Mouse (Mus musculus) left cerebral cortex, adult 18-20 months (tissue): ENCODE data around the gene Cacng4. TPM values are rescaled to one million over a fixed set of nuclear protein-coding genes. Genes with fewer than 3 reads are reported as not detected.

Experiments used
- total RNA-seq, 2 experiments: library from RNA; stranded (reverse); gene quantifications; 2 replicates each; pipeline ENCODE4 v1.2.3; 2021

Cacng4 gene
- total RNA-seq, 2 experiments from 2014 or later, result 26.6 to 29.1 TPM

Other genes starting within 250 kb of the Cacng4 start
- gene Helz, start 246.6 kb downstream of the Cacng4 start, total RNA-seq, result 10 to 100 TPM; 46.2 to 51.5 TPM
- gene Cacng1, start 78.0 kb downstream of the Cacng4 start, total RNA-seq, result under 1 TPM in 1 of 2 experiments, not detected in 1; 0.30 TPM
- gene Cacng5, start 120.5 kb upstream of the Cacng4 start, total RNA-seq, result 10 to 100 TPM; 14.3 to 14.7 TPM